Comparison of ENCODE assay signal across 9 mouse cellular contexts in genomic region chr12:85092214-85092613, GRCm38 (mm10). TPM values are rescaled to one million over a fixed set of nuclear protein-coding genes. Genes with fewer than 3 reads are reported as not detected.
DNase-seq lines count a peak whose midpoint lies in the region; ATAC-seq and TF ChIP-seq lines count a peak whose summit lies in the region.
"Had no signal": no experiment of that assay in that cellular context is flagged by ENCODE, and none has a peak within 500 bp of the region (broad histone marks: within the 10 kb centered on the region; RNA-seq: fewer than 3 reads in every experiment).

No protein-coding gene starts in this region.

- no peaks in the 10 kb centered on the region for H3K9me3 ChIP-seq in forebrain, postnatal 0 days (ENCODE audit: low read length)
- H3K9me3 ChIP-seq in forebrain, embryonic 12.5 days, result 0 out of 2 replicates have a peak, but pooled peaks cover 3% of the 10 kb centered on the region
- H3K9me3 ChIP-seq: limb, embryonic 13.5 days had no signal

- H3K4me1 ChIP-seq in forebrain, postnatal 0 days (ENCODE audit: insufficient read depth), result no peaks in the 10 kb centered on the region
- H3K4me1 ChIP-seq in forebrain, embryonic 12.5 days, result peaks cover 3% of the 10 kb centered on the region
- H3K4me1 ChIP-seq in spleen, adult 2 months (ENCODE audit: control insufficient read depth, insufficient read depth, insufficient read length), result no peaks in the 10 kb centered on the region

- 13% methylated on average over 3 of the region's 3 CpGs for WGBS in forebrain, postnatal 0 days
- WGBS in forebrain, embryonic 12.5 days, result 9% methylated on average over 3 of the region's 3 CpGs
- 5% methylated on average over 3 of the region's 3 CpGs for WGBS in spleen, adult 2 months

- H3K27ac ChIP-seq in forebrain, postnatal 0 days (ENCODE audit: low read depth, low read length), result no peak overlapping the region
- H3K27ac ChIP-seq in forebrain, embryonic 12.5 days, result no peak overlapping the region
- no peak overlapping the region for H3K27ac ChIP-seq in gastrocnemius, adult 2 months
- no peak overlapping the region for H3K27ac ChIP-seq in spleen, adult 2 months (ENCODE audit: insufficient read depth, low read length)
- H3K27ac ChIP-seq: limb, embryonic 13.5 days had no signal

- no peak overlapping the region for H3K4me2 ChIP-seq in forebrain, postnatal 0 days (ENCODE audit: low read depth)
- H3K4me2 ChIP-seq in forebrain, embryonic 12.5 days, result no peak overlapping the region
- H3K4me2 ChIP-seq: limb, embryonic 13.5 days had no signal

- DNase-seq in forebrain, postnatal 0 days, result peak; percentile 68
- peak; percentile 80 for DNase-seq in c-Kit-positive CD71-positive TER-119-negative erythroid progenitor cells, embryonic 14.5 days (ENCODE audit: low read depth)
- DNase-seq in gastrocnemius, adult 2 months, result peak; percentile 83
- peak; percentile 27 for DNase-seq in layer of hippocampus, adult 9-10 months (ENCODE audit: low spot score)
- DNase-seq in spleen, adult 2 months (ENCODE audit: low read depth in 1 of 2, low spot score in 2 of 2), result peak; percentile 48 to 68

- no peaks in the 10 kb centered on the region for H3K27me3 ChIP-seq in forebrain, postnatal 0 days (ENCODE audit: insufficient read depth, low read length)
- no peaks in the 10 kb centered on the region for H3K27me3 ChIP-seq in forebrain, embryonic 12.5 days
- H3K27me3 ChIP-seq in spleen, adult 2 months (ENCODE audit: control insufficient read depth, insufficient read depth, low read length), result no peaks in the 10 kb centered on the region
- H3K27me3 ChIP-seq: limb, embryonic 13.5 days had no signal

- no peak for TF ChIP-seq POLR2A in spleen, adult 2 months (IDR thresholded peaks at IDR 0.05; ENCODE audit: low read depth, low read length)

- no peak; the same call in 1 of the 2 replicates for ATAC-seq in forebrain, postnatal 0 days
- no peak for ATAC-seq in forebrain, embryonic 12.5 days (ENCODE audit: low FRiP score)
- ATAC-seq in CD4-positive, CD25-positive, alpha-beta regulatory T cell, adult 4 months, result peak; percentile 62
- peak; percentile 66 for ATAC-seq in megakaryocyte, adult 5-6 weeks (ENCODE audit: poor library complexity, severe bottlenecking)

- intact Hi-C loops in gastrocnemius, adult 2 months (cut with DNase I), result loop anchor here (2.0 kb wide), 1 partner anchor 213 kb away; no protein-coding TSS in a partner anchor

- H3K36me3 ChIP-seq in forebrain, postnatal 0 days (ENCODE audit: insufficient read depth), result peaks cover 23% of the 10 kb centered on the region
- peaks cover 25% of the 10 kb centered on the region for H3K36me3 ChIP-seq in forebrain, embryonic 12.5 days (replicated peaks)
- 0 out of 2 replicates have a peak, but pooled peaks cover 2% of the 10 kb centered on the region for H3K36me3 ChIP-seq in spleen, adult 2 months (ENCODE audit: control insufficient read depth, insufficient read depth, low read length)

- no peak overlapping the region for H3K4me3 ChIP-seq in forebrain, postnatal 0 days (ENCODE audit: low read depth, low read length)
- no peak overlapping the region for H3K4me3 ChIP-seq in forebrain, embryonic 12.5 days (replicated peaks)
- H3K4me3 ChIP-seq in gastrocnemius, adult 2 months, result no peak overlapping the region
- H3K4me3 ChIP-seq in spleen, adult 2 months (ENCODE audit: extremely low read depth, insufficient read depth, insufficient read length), result no peak overlapping the region
- H3K4me3 ChIP-seq: limb, embryonic 13.5 days had no signal

- TF ChIP-seq CTCF in forebrain, postnatal 0 days (IDR thresholded peaks at IDR 0.05; ENCODE audit: low read depth), result peak; percentile 64
- TF ChIP-seq CTCF in gastrocnemius, adult 2 months (IDR thresholded peaks at IDR 0.05), result peak; percentile 89
- peak; percentile 63; the same call in 1 of the 2 replicates for TF ChIP-seq CTCF in spleen, adult 2 months (IDR thresholded peaks at IDR 0.05; ENCODE audit: extremely low read depth, insufficient read depth, insufficient read length, insufficient replicate concordance)

- H3K9ac ChIP-seq in forebrain, postnatal 0 days, result no peak overlapping the region
- no peak overlapping the region for H3K9ac ChIP-seq in forebrain, embryonic 12.5 days
- H3K9ac ChIP-seq: limb, embryonic 13.5 days had no signal

RNA-seq across cellular contexts. Expression of gene Prox2, which starts 18.3 kb away (rescaled TPM):
- total RNA-seq in forebrain, postnatal 0 days (2014; rRNA removed), result 0.23 and 1.4 TPM in 2 replicates
- 0.84 and 1.4 TPM in 2 replicates for polyA plus RNA-seq in forebrain, postnatal 0 days (2015; fragmentation: Nextera tagmentation; extraction: Ambion mirVana)
- 3.1 and 4.3 TPM in 2 replicates for polyA plus RNA-seq in forebrain, embryonic 12.5 days (2016; fragmentation: Nextera tagmentation; extraction: Ambion mirVana)
- 1 to 10 TPM; 3.4 to 5.5 TPM for polyA plus RNA-seq in CD4-positive, CD25-positive, alpha-beta regulatory T cell, adult 4 months (2017; shearing (Covaris generic))
- total RNA-seq in gastrocnemius, adult 2 months (2021), result 1 to 10 TPM; 1.7 to 3.0 TPM
- total RNA-seq in megakaryocyte, adult 5-6 weeks (2015), result 1.6 and 3.1 TPM in 2 replicates
- total RNA-seq in megakaryocyte, adult 5-6 weeks (2017), result 2.0 and 6.0 TPM in 2 replicates
- 1.8 and 2.6 TPM in 2 replicates for polyA plus RNA-seq in spleen, adult 2 months (2012; rRNA removed)

RNA-seq across cellular contexts. Expression of gene Dlst, which starts 18.4 kb away (rescaled TPM):
- 109 and 121 TPM in 2 replicates for total RNA-seq in forebrain, postnatal 0 days (2014; rRNA removed)
- polyA plus RNA-seq in forebrain, postnatal 0 days (2015; fragmentation: Nextera tagmentation; extraction: Ambion mirVana), result 80.8 and 92.8 TPM in 2 replicates
- polyA plus RNA-seq in forebrain, embryonic 12.5 days (2016; fragmentation: Nextera tagmentation; extraction: Ambion mirVana), result 104 and 109 TPM in 2 replicates
- 10 to 100 TPM; 57.2 to 73.7 TPM for polyA plus RNA-seq in CD4-positive, CD25-positive, alpha-beta regulatory T cell, adult 4 months (2017; shearing (Covaris generic))
- total RNA-seq in gastrocnemius, adult 2 months (2021), result 100 to 1,000 TPM; 247 to 365 TPM
- total RNA-seq in megakaryocyte, adult 5-6 weeks (2015), result 68.1 and 91.8 TPM in 2 replicates
- 166 and 175 TPM in 2 replicates for total RNA-seq in megakaryocyte, adult 5-6 weeks (2017)
- polyA plus RNA-seq in spleen, adult 2 months (2012; rRNA removed), result 49.5 and 54.6 TPM in 2 replicates

RNA-seq across cellular contexts. Expression of gene Rps6kl1, which starts 58.9 kb away (rescaled TPM):
- 32.9 and 33.8 TPM in 2 replicates for total RNA-seq in forebrain, postnatal 0 days (2014; rRNA removed)
- 28.9 and 31.6 TPM in 2 replicates for polyA plus RNA-seq in forebrain, postnatal 0 days (2015; fragmentation: Nextera tagmentation; extraction: Ambion mirVana)
- polyA plus RNA-seq in forebrain, embryonic 12.5 days (2016; fragmentation: Nextera tagmentation; extraction: Ambion mirVana), result 5.8 and 6.1 TPM in 2 replicates
- under 1 TPM; 0.28 to 0.43 TPM for polyA plus RNA-seq in CD4-positive, CD25-positive, alpha-beta regulatory T cell, adult 4 months (2017; shearing (Covaris generic))
- 1 to 10 TPM in 1 of 2 experiments, under 1 TPM in 1; 0.94 to 1.1 TPM for total RNA-seq in gastrocnemius, adult 2 months (2021)
- 0.04 TPM in 1 of 2 replicates, not detected in the other for total RNA-seq in megakaryocyte, adult 5-6 weeks (2015)
- total RNA-seq in megakaryocyte, adult 5-6 weeks (2017), result 0.15 TPM in 1 of 2 replicates, not detected in the other
- 0.53 and 0.63 TPM in 2 replicates for polyA plus RNA-seq in spleen, adult 2 months (2012; rRNA removed)

Comparison
In these comparisons a context has a peak if more than half of its experiments do, and no peak if none do; other contexts are left out.
1. ATAC-seq: peak in CD4-positive, CD25-positive, alpha-beta regulatory T cell, adult 4 months (single experiment) and megakaryocyte, adult 5-6 weeks (single experiment); none in forebrain, postnatal 0 days (single experiment) and forebrain, embryonic 12.5 days (single experiment).
2. DNase-seq: peak in every context shown above with its lines; median percentile 83 in gastrocnemius, adult 2 months; 80 in c-Kit-positive CD71-positive TER-119-negative erythroid progenitor cells, embryonic 14.5 days; 68 in forebrain, postnatal 0 days; 58 in spleen, adult 2 months; 27 in layer of hippocampus, adult 9-10 months.
3. Peak in every context shown above with its lines, with median percentiles within 50 percentile points of each other: CTCF ChIP-seq.